Mouse (Mus musculus): ENCODE data around the gene Exoc5.

GRCm38 (mm10) chr14:49063838-49064237, 2.6 kb downstream of the Exoc5 start:
- no peak for TF ChIP-seq CTCF (IDR thresholded peaks at IDR 0.05; ENCODE audit: low read depth, low read length)
- TF ChIP-seq POLR2A (IDR thresholded peaks at IDR 0.05; ENCODE audit: insufficient read depth, low read length): no peak
- TF ChIP-seq EP300 (IDR thresholded peaks at IDR 0.05; ENCODE audit: insufficient read depth, low read depth, low read length): no peak

All from ES-Bruce4 (cell line).